In genomic region chr11:101066549-101067412, GRCm38 (mm10) we compare ENCODE assay signal across 8 mouse cellular contexts. TPM values are rescaled to one million over a fixed set of nuclear protein-coding genes. Genes with fewer than 3 reads are reported as not detected.
DNase-seq lines count a peak whose midpoint lies in the region; ATAC-seq and TF ChIP-seq lines count a peak whose summit lies in the region.

No protein-coding gene starts in this region.

- no peak for ATAC-seq in heart, embryonic 13.5 days (ENCODE audit: extremely low read depth, insufficient number of reproducible peaks, low FRiP score, low TSS enrichment)
- ATAC-seq in kidney, embryonic 16.5 days (ENCODE audit: low FRiP score, low TSS enrichment) = no peak
- no peak for ATAC-seq in liver, embryonic 13.5 days (ENCODE audit: low read depth)
- ATAC-seq in neural tube, embryonic 12.5 days (ENCODE audit: low FRiP score, low read depth) = no peak
- ATAC-seq in stomach, postnatal 0 days (ENCODE audit: low FRiP score, low TSS enrichment) = peak; percentile 13; the same call in 1 of the 2 replicates

- no peak for TF ChIP-seq POLR2A in embryonic fibroblast, embryonic 13.5 days (IDR thresholded peaks at IDR 0.05; ENCODE audit: low read depth, low read length)

- no peak overlapping the region for H3ac ChIP-seq in C2C12 (ENCODE audit: control insufficient read depth, insufficient read length, low read depth)

- no peaks in the 10 kb centered on the region for H3K79me2 ChIP-seq in C2C12 (ENCODE audit: control insufficient read depth, insufficient read depth)

- DNase-seq in adrenal gland, postnatal 4 days (ENCODE audit: low spot score in 2 of 2) = peak; percentile 75 to 77
- DNase-seq in liver, embryonic 13.5 days = peak; percentile 74
- peak; percentile 89 for DNase-seq in stomach, postnatal 0 days (ENCODE audit: low spot score)

- WGBS in heart, embryonic 13.5 days = 19% methylated on average over 18 of the region's 18 CpGs
- WGBS in kidney, embryonic 16.5 days = 27% methylated on average over 18 of the region's 18 CpGs
- 19% methylated on average over 18 of the region's 18 CpGs for WGBS in liver, embryonic 13.5 days (ENCODE audit: insufficient replicate concordance)
- 22% methylated on average over 18 of the region's 18 CpGs for WGBS in neural tube, embryonic 12.5 days
- 13% methylated on average over 18 of the region's 18 CpGs for WGBS in stomach, postnatal 0 days

- H3K4me1 ChIP-seq in embryonic fibroblast, embryonic 13.5 days (ENCODE audit: control insufficient read depth, insufficient read depth, low read length) = peaks cover 14% of the 10 kb centered on the region
- peaks cover 68% of the 10 kb centered on the region for H3K4me1 ChIP-seq in heart, embryonic 13.5 days
- peaks cover 40% of the 10 kb centered on the region for H3K4me1 ChIP-seq in kidney, embryonic 16.5 days (ENCODE audit: insufficient read depth, low read length)
- peaks cover 72% of the 10 kb centered on the region for H3K4me1 ChIP-seq in liver, embryonic 13.5 days (replicated peaks)
- H3K4me1 ChIP-seq in neural tube, embryonic 12.5 days = peaks cover 23% of the 10 kb centered on the region
- peaks cover 21% of the 10 kb centered on the region for H3K4me1 ChIP-seq in stomach, postnatal 0 days (replicated peaks; ENCODE audit: control insufficient read depth, insufficient read depth)

- H3K36me3 ChIP-seq in C2C12 (ENCODE audit: control insufficient read depth, insufficient read depth) = no peaks in the 10 kb centered on the region
- H3K36me3 ChIP-seq in heart, embryonic 13.5 days = peaks cover 9% of the 10 kb centered on the region
- H3K36me3 ChIP-seq in kidney, embryonic 16.5 days (ENCODE audit: insufficient read depth, low read length) = no peaks in the 10 kb centered on the region
- peaks cover 20% of the 10 kb centered on the region for H3K36me3 ChIP-seq in liver, embryonic 13.5 days
- peaks cover 19% of the 10 kb centered on the region for H3K36me3 ChIP-seq in neural tube, embryonic 12.5 days
- peaks cover 3% of the 10 kb centered on the region; the same call in 1 of the 2 replicates for H3K36me3 ChIP-seq in stomach, postnatal 0 days (ENCODE audit: control insufficient read depth, insufficient read depth, low read length)

- no peak overlapping the region for H3K4me3 ChIP-seq in C2C12 (ENCODE audit: insufficient read depth, poor library complexity, severe bottlenecking)
- no peak overlapping the region; the same call in 1 of the 2 replicates for H3K4me3 ChIP-seq in embryonic fibroblast, embryonic 13.5 days (ENCODE audit: insufficient read depth, low read length)
- peak overlapping the region; percentile 36 for H3K4me3 ChIP-seq in heart, embryonic 13.5 days
- peak overlapping the region; percentile 27 for H3K4me3 ChIP-seq in kidney, embryonic 16.5 days (ENCODE audit: low read length)
- peak overlapping the region; percentile 45 for H3K4me3 ChIP-seq in liver, embryonic 13.5 days (replicated peaks)
- H3K4me3 ChIP-seq in neural tube, embryonic 12.5 days = peak overlapping the region; percentile 22
- H3K4me3 ChIP-seq in stomach, postnatal 0 days (ENCODE audit: low read depth, low read length) = peak overlapping the region; percentile 15; the same call in 1 of the 2 replicates

- H3K9me3 ChIP-seq in heart, embryonic 13.5 days = no peaks in the 10 kb centered on the region
- H3K9me3 ChIP-seq in kidney, embryonic 16.5 days (ENCODE audit: low read length) = no peaks in the 10 kb centered on the region
- H3K9me3 ChIP-seq in liver, embryonic 13.5 days (replicated peaks) = no peaks in the 10 kb centered on the region
- H3K9me3 ChIP-seq in neural tube, embryonic 12.5 days = no peaks in the 10 kb centered on the region
- no peaks in the 10 kb centered on the region for H3K9me3 ChIP-seq in stomach, postnatal 0 days (ENCODE audit: control insufficient read depth, low read length)

- TF ChIP-seq CTCF in C2C12 (IDR thresholded peaks at IDR 0.05; ENCODE audit: control insufficient read depth, insufficient read depth, insufficient read length) = peak; percentile 80
- peak; percentile 93 for TF ChIP-seq CTCF in embryonic fibroblast, embryonic 13.5 days (IDR thresholded peaks at IDR 0.05; ENCODE audit: borderline replicate concordance, insufficient read depth, low read length)
- TF ChIP-seq CTCF in stomach, postnatal 0 days (IDR thresholded peaks at IDR 0.05; ENCODE audit: low read depth) = peak; percentile 100

- peak overlapping the region; percentile 53 for H3K9ac ChIP-seq in heart, embryonic 13.5 days
- peak overlapping the region; percentile 51 for H3K9ac ChIP-seq in kidney, embryonic 16.5 days (replicated peaks; ENCODE audit: low read length)
- peak overlapping the region; percentile 61 for H3K9ac ChIP-seq in liver, embryonic 13.5 days
- H3K9ac ChIP-seq in neural tube, embryonic 12.5 days = peak overlapping the region; percentile 29
- H3K9ac ChIP-seq in stomach, postnatal 0 days (ENCODE audit: low read length) = peak overlapping the region; percentile 38; the same call in 1 of the 2 replicates

- H3K27me3 ChIP-seq in C2C12 (ENCODE audit: control insufficient read depth, insufficient read depth, insufficient read length) = no peaks in the 10 kb centered on the region
- H3K27me3 ChIP-seq in heart, embryonic 13.5 days (replicated peaks) = 0 out of 2 replicates have a peak, but pooled peaks cover 2% of the 10 kb centered on the region
- H3K27me3 ChIP-seq in kidney, embryonic 16.5 days (ENCODE audit: insufficient read depth, low read length) = peaks cover 3% of the 10 kb centered on the region; the same call in 1 of the 2 replicates
- H3K27me3 ChIP-seq in liver, embryonic 13.5 days = peaks cover 22% of the 10 kb centered on the region
- H3K27me3 ChIP-seq in neural tube, embryonic 12.5 days (replicated peaks) = peaks cover 3% of the 10 kb centered on the region; the same call in 1 of the 2 replicates
- H3K27me3 ChIP-seq in stomach, postnatal 0 days (ENCODE audit: control insufficient read depth, insufficient read depth, low read length) = no peaks in the 10 kb centered on the region

- TF ChIP-seq EP300 in stomach, postnatal 0 days (optimal IDR thresholded peaks at IDR 0.05) = no peak

- peak overlapping the region; percentile 67 for H3K4me2 ChIP-seq in heart, embryonic 13.5 days
- peak overlapping the region; percentile 60 for H3K4me2 ChIP-seq in kidney, embryonic 16.5 days (replicated peaks; ENCODE audit: low read depth, low read length)
- peak overlapping the region; percentile 69 for H3K4me2 ChIP-seq in liver, embryonic 13.5 days
- H3K4me2 ChIP-seq in neural tube, embryonic 12.5 days (replicated peaks) = peak overlapping the region; percentile 60
- peak overlapping the region; percentile 48 for H3K4me2 ChIP-seq in stomach, postnatal 0 days (replicated peaks; ENCODE audit: low read depth)

- H3K79me3 ChIP-seq in C2C12 (ENCODE audit: low read depth) = no peaks in the 10 kb centered on the region

- no peak overlapping the region for H3K27ac ChIP-seq in embryonic fibroblast, embryonic 13.5 days (ENCODE audit: insufficient read depth, low read length)
- peak overlapping the region; percentile 1 for H3K27ac ChIP-seq in heart, embryonic 13.5 days (replicated peaks)
- H3K27ac ChIP-seq in kidney, embryonic 16.5 days (ENCODE audit: low read length) = no peak overlapping the region
- H3K27ac ChIP-seq in liver, embryonic 13.5 days = peak overlapping the region; percentile 100
- H3K27ac ChIP-seq in neural tube, embryonic 12.5 days = no peak overlapping the region
- H3K27ac ChIP-seq in stomach, postnatal 0 days (replicated peaks) = peak overlapping the region; percentile 79

RNA-seq across cellular contexts. Expression of gene Naglu, which starts 3.0 kb away (rescaled TPM):
- polyA plus RNA-seq in C2C12 (2012; fragmentation: generic; extraction: Trizol) = 7.3 TPM
- 10 to 100 TPM; 36.9 to 37.8 TPM for total RNA-seq in adrenal gland, postnatal 4 days (2021)
- 21.8 and 24.9 TPM in 2 replicates for polyA plus RNA-seq in embryonic fibroblast, embryonic 13.5 days (2011; ENCODE audit: insufficient read length, low read depth, missing spikeins)
- polyA plus RNA-seq in heart, embryonic 13.5 days (2015; fragmentation: Nextera tagmentation; extraction: Ambion mirVana) = 13.5 and 13.7 TPM in 2 replicates
- 18.6 and 23.0 TPM in 2 replicates for polyA plus RNA-seq in kidney, embryonic 16.5 days (2015; fragmentation: Nextera tagmentation; extraction: Ambion mirVana)
- 6.0 TPM in 2 replicates for polyA plus RNA-seq in liver, embryonic 13.5 days (2015; fragmentation: Nextera tagmentation; extraction: Ambion mirVana)
- polyA plus RNA-seq in neural tube, embryonic 12.5 days (2016; fragmentation: Nextera tagmentation; extraction: Ambion mirVana) = 10.8 and 11.1 TPM in 2 replicates
- 16.0 and 17.1 TPM in 2 replicates for polyA plus RNA-seq in stomach, postnatal 0 days (2015; fragmentation: Nextera tagmentation; extraction: Ambion mirVana)

RNA-seq across cellular contexts. Expression of gene Hsd17b1, which starts 11.4 kb away (rescaled TPM):
- polyA plus RNA-seq in C2C12 (2012; fragmentation: generic; extraction: Trizol) = not detected
- total RNA-seq in adrenal gland, postnatal 4 days (2021) = under 1 TPM; 0.50 to 0.62 TPM
- polyA plus RNA-seq in embryonic fibroblast, embryonic 13.5 days (2011; ENCODE audit: insufficient read length, low read depth, missing spikeins) = 1.2 and 5.2 TPM in 2 replicates
- 0.14 and 0.17 TPM in 2 replicates for polyA plus RNA-seq in heart, embryonic 13.5 days (2015; fragmentation: Nextera tagmentation; extraction: Ambion mirVana)
- polyA plus RNA-seq in kidney, embryonic 16.5 days (2015; fragmentation: Nextera tagmentation; extraction: Ambion mirVana) = 0.77 TPM in 1 of 2 replicates, not detected in the other
- 0.14 and 0.24 TPM in 2 replicates for polyA plus RNA-seq in liver, embryonic 13.5 days (2015; fragmentation: Nextera tagmentation; extraction: Ambion mirVana)
- polyA plus RNA-seq in neural tube, embryonic 12.5 days (2016; fragmentation: Nextera tagmentation; extraction: Ambion mirVana) = 0.14 and 0.29 TPM in 2 replicates
- 0.08 TPM in 1 of 2 replicates, not detected in the other for polyA plus RNA-seq in stomach, postnatal 0 days (2015; fragmentation: Nextera tagmentation; extraction: Ambion mirVana)

RNA-seq across cellular contexts. Expression of gene Coasy, which starts 15.6 kb away (rescaled TPM):
- polyA plus RNA-seq in C2C12 (2012; fragmentation: generic; extraction: Trizol) = 31.0 TPM
- total RNA-seq in adrenal gland, postnatal 4 days (2021) = 10 to 100 TPM; 59.8 to 65.6 TPM
- polyA plus RNA-seq in embryonic fibroblast, embryonic 13.5 days (2011; ENCODE audit: insufficient read length, low read depth, missing spikeins) = 14.9 and 15.0 TPM in 2 replicates
- 26.8 and 28.4 TPM in 2 replicates for polyA plus RNA-seq in heart, embryonic 13.5 days (2015; fragmentation: Nextera tagmentation; extraction: Ambion mirVana)
- polyA plus RNA-seq in kidney, embryonic 16.5 days (2015; fragmentation: Nextera tagmentation; extraction: Ambion mirVana) = 54.3 and 57.9 TPM in 2 replicates
- polyA plus RNA-seq in liver, embryonic 13.5 days (2015; fragmentation: Nextera tagmentation; extraction: Ambion mirVana) = 23.0 and 23.2 TPM in 2 replicates
- 50.8 and 54.5 TPM in 2 replicates for polyA plus RNA-seq in neural tube, embryonic 12.5 days (2016; fragmentation: Nextera tagmentation; extraction: Ambion mirVana)
- polyA plus RNA-seq in stomach, postnatal 0 days (2015; fragmentation: Nextera tagmentation; extraction: Ambion mirVana) = 26.4 and 26.8 TPM in 2 replicates

RNA-seq across cellular contexts. Expression of gene Mlx, which starts 20.3 kb away (rescaled TPM):
- 39.7 TPM for polyA plus RNA-seq in C2C12 (2012; fragmentation: generic; extraction: Trizol)
- total RNA-seq in adrenal gland, postnatal 4 days (2021) = 10 to 100 TPM; 27.3 to 27.5 TPM
- polyA plus RNA-seq in embryonic fibroblast, embryonic 13.5 days (2011; ENCODE audit: insufficient read length, low read depth, missing spikeins) = 29.9 and 30.1 TPM in 2 replicates
- polyA plus RNA-seq in heart, embryonic 13.5 days (2015; fragmentation: Nextera tagmentation; extraction: Ambion mirVana) = 36.3 and 41.6 TPM in 2 replicates
- 51.9 and 58.9 TPM in 2 replicates for polyA plus RNA-seq in kidney, embryonic 16.5 days (2015; fragmentation: Nextera tagmentation; extraction: Ambion mirVana)
- polyA plus RNA-seq in liver, embryonic 13.5 days (2015; fragmentation: Nextera tagmentation; extraction: Ambion mirVana) = 32.5 and 34.4 TPM in 2 replicates
- polyA plus RNA-seq in neural tube, embryonic 12.5 days (2016; fragmentation: Nextera tagmentation; extraction: Ambion mirVana) = 59.6 and 68.0 TPM in 2 replicates
- 42.3 and 42.4 TPM in 2 replicates for polyA plus RNA-seq in stomach, postnatal 0 days (2015; fragmentation: Nextera tagmentation; extraction: Ambion mirVana)

RNA-seq across cellular contexts. Expression of gene Psmc3ip, which starts 28.5 kb away (rescaled TPM):
- polyA plus RNA-seq in C2C12 (2012; fragmentation: generic; extraction: Trizol) = 24.0 TPM
- total RNA-seq in adrenal gland, postnatal 4 days (2021) = 10 to 100 TPM; 10.3 to 11.9 TPM
- polyA plus RNA-seq in embryonic fibroblast, embryonic 13.5 days (2011; ENCODE audit: insufficient read length, low read depth, missing spikeins) = 10.3 and 12.9 TPM in 2 replicates
- 21.4 and 26.6 TPM in 2 replicates for polyA plus RNA-seq in heart, embryonic 13.5 days (2015; fragmentation: Nextera tagmentation; extraction: Ambion mirVana)
- 40.0 and 40.1 TPM in 2 replicates for polyA plus RNA-seq in kidney, embryonic 16.5 days (2015; fragmentation: Nextera tagmentation; extraction: Ambion mirVana)
- polyA plus RNA-seq in liver, embryonic 13.5 days (2015; fragmentation: Nextera tagmentation; extraction: Ambion mirVana) = 26.4 and 27.1 TPM in 2 replicates
- polyA plus RNA-seq in neural tube, embryonic 12.5 days (2016; fragmentation: Nextera tagmentation; extraction: Ambion mirVana) = 31.4 and 34.3 TPM in 2 replicates
- 10.6 and 11.8 TPM in 2 replicates for polyA plus RNA-seq in stomach, postnatal 0 days (2015; fragmentation: Nextera tagmentation; extraction: Ambion mirVana)

Comparison
In these comparisons a context has a peak if more than half of its experiments do, and no peak if none do; other contexts are left out.
1. H3K4me3 ChIP-seq: peak in heart, embryonic 13.5 days (single experiment), kidney, embryonic 16.5 days (single experiment), liver, embryonic 13.5 days (single experiment), neural tube, embryonic 12.5 days (single experiment) and stomach, postnatal 0 days (single experiment); none in C2C12 (single experiment) and embryonic fibroblast, embryonic 13.5 days (single experiment).
2. H3K27ac ChIP-seq: peak in heart, embryonic 13.5 days (single experiment), liver, embryonic 13.5 days (single experiment) and stomach, postnatal 0 days (single experiment); none in embryonic fibroblast, embryonic 13.5 days (single experiment), kidney, embryonic 16.5 days (single experiment) and neural tube, embryonic 12.5 days (single experiment).
3. Peak in every context shown above with its lines, with median percentiles within 50 percentile points of each other: CTCF ChIP-seq, DNase-seq, H3K4me2 ChIP-seq and H3K9ac ChIP-seq.